In genomic region chr11:88848590-88848989, GRCm38 (mm10) we compare ENCODE assay signal across 8 mouse cellular contexts. TPM values are rescaled to one million over a fixed set of nuclear protein-coding genes. Genes with fewer than 3 reads are reported as not detected.
DNase-seq lines count a peak whose midpoint lies in the region; ATAC-seq lines count a peak whose summit lies in the region.

No protein-coding gene starts in this region.

- 24% methylated on average over 5 of the region's 5 CpGs for WGBS in forebrain, embryonic 15.5 days
- 31% methylated on average over 5 of the region's 5 CpGs for WGBS in hindbrain, embryonic 15.5 days
- 47% methylated on average over 5 of the region's 5 CpGs for WGBS in limb, embryonic 11.5 days
- WGBS in midbrain, embryonic 14.5 days: 18% methylated on average over 5 of the region's 5 CpGs

- no peaks in the 10 kb centered on the region for H3K9me3 ChIP-seq in forebrain, embryonic 15.5 days
- no peaks in the 10 kb centered on the region for H3K9me3 ChIP-seq in hindbrain, embryonic 15.5 days
- H3K9me3 ChIP-seq in limb, embryonic 11.5 days (ENCODE audit: control insufficient read depth, low read length): no peaks in the 10 kb centered on the region
- H3K9me3 ChIP-seq in midbrain, embryonic 14.5 days (ENCODE audit: control insufficient read depth, low read length): no peaks in the 10 kb centered on the region

- H3K4me3 ChIP-seq in forebrain, embryonic 15.5 days: no peak overlapping the region
- H3K4me3 ChIP-seq in hindbrain, embryonic 15.5 days: no peak overlapping the region
- no peak overlapping the region for H3K4me3 ChIP-seq in limb, embryonic 11.5 days (ENCODE audit: low read depth, low read length)
- H3K4me3 ChIP-seq in midbrain, embryonic 14.5 days (replicated peaks; ENCODE audit: low read depth, low read length): no peak overlapping the region

- DNase-seq in right cerebral cortex, adult 2 months (ENCODE audit: low spot score in 2 of 2): peak; percentile 50 to 56
- DNase-seq in right cerebral cortex, postnatal 4 days: no peak
- peak; percentile 63 for DNase-seq in cerebellum, adult 11-12 months
- DNase-seq in limb, embryonic 11.5 days (ENCODE audit: low spot score): peak; percentile 76
- peak; percentile 76 for DNase-seq in midbrain, embryonic 14.5 days
- no peak for DNase-seq in spleen, adult 12 weeks (ENCODE audit: low spot score)

- peaks cover 19% of the 10 kb centered on the region for H3K4me1 ChIP-seq in forebrain, embryonic 15.5 days
- peaks cover 18% of the 10 kb centered on the region for H3K4me1 ChIP-seq in hindbrain, embryonic 15.5 days (replicated peaks)
- H3K4me1 ChIP-seq in limb, embryonic 11.5 days (ENCODE audit: control insufficient read depth, insufficient read depth, low read length): peaks cover 11% of the 10 kb centered on the region; the same call in 1 of the 2 replicates
- peaks cover 8% of the 10 kb centered on the region for H3K4me1 ChIP-seq in midbrain, embryonic 14.5 days (ENCODE audit: control insufficient read depth, insufficient read depth, low read length)

- H3K36me3 ChIP-seq in forebrain, embryonic 15.5 days: peaks cover 11% of the 10 kb centered on the region; the same call in 1 of the 2 replicates
- H3K36me3 ChIP-seq in hindbrain, embryonic 15.5 days: peaks cover 12% of the 10 kb centered on the region
- 0 out of 2 replicates have a peak, but pooled peaks cover 3% of the 10 kb centered on the region for H3K36me3 ChIP-seq in limb, embryonic 11.5 days (ENCODE audit: control insufficient read depth, insufficient read depth, low read length)
- H3K36me3 ChIP-seq in midbrain, embryonic 14.5 days (ENCODE audit: control insufficient read depth, insufficient read depth, low read length): peaks cover 20% of the 10 kb centered on the region

- no peak overlapping the region for H3K9ac ChIP-seq in forebrain, embryonic 15.5 days (replicated peaks)
- no peak overlapping the region for H3K9ac ChIP-seq in hindbrain, embryonic 15.5 days
- no peak overlapping the region for H3K9ac ChIP-seq in limb, embryonic 11.5 days (ENCODE audit: low read length)
- H3K9ac ChIP-seq in midbrain, embryonic 14.5 days (replicated peaks; ENCODE audit: low read length): no peak overlapping the region

- ATAC-seq in forebrain, embryonic 15.5 days (replicated peaks): peak; percentile 35; the same call in 1 of the 2 replicates
- peak; percentile 35; the same call in 1 of the 2 replicates for ATAC-seq in hindbrain, embryonic 15.5 days (ENCODE audit: low FRiP score, low read depth)
- 0 out of 2 replicates have a peak, but pooled peaks have one; percentile 23 for ATAC-seq in limb, embryonic 11.5 days (ENCODE audit: insufficient number of reproducible peaks, low FRiP score, low TSS enrichment, low read depth)
- ATAC-seq in midbrain, embryonic 14.5 days (ENCODE audit: low FRiP score, low TSS enrichment): no peak

- no peaks in the 10 kb centered on the region for H3K27me3 ChIP-seq in forebrain, embryonic 15.5 days
- no peaks in the 10 kb centered on the region for H3K27me3 ChIP-seq in hindbrain, embryonic 15.5 days
- H3K27me3 ChIP-seq in limb, embryonic 11.5 days (ENCODE audit: control insufficient read depth, insufficient read depth, low read length): no peaks in the 10 kb centered on the region
- no peaks in the 10 kb centered on the region for H3K27me3 ChIP-seq in midbrain, embryonic 14.5 days (ENCODE audit: control insufficient read depth, insufficient read depth, low read length)

- H3K4me2 ChIP-seq in forebrain, embryonic 15.5 days (replicated peaks): no peak overlapping the region
- no peak overlapping the region for H3K4me2 ChIP-seq in hindbrain, embryonic 15.5 days
- H3K4me2 ChIP-seq in limb, embryonic 11.5 days (ENCODE audit: low read depth, severe bottlenecking): no peak overlapping the region
- H3K4me2 ChIP-seq in midbrain, embryonic 14.5 days (ENCODE audit: low read length): no peak overlapping the region

- no peak overlapping the region for H3K27ac ChIP-seq in forebrain, embryonic 15.5 days (replicated peaks)
- no peak overlapping the region for H3K27ac ChIP-seq in hindbrain, embryonic 15.5 days (replicated peaks)
- no peak overlapping the region for H3K27ac ChIP-seq in limb, embryonic 11.5 days (replicated peaks; ENCODE audit: low read depth, low read length)
- H3K27ac ChIP-seq in midbrain, embryonic 14.5 days (replicated peaks; ENCODE audit: low read depth, low read length): 0 out of 2 replicates have a peak overlapping the region, but pooled peaks have one; percentile 13

RNA-seq across cellular contexts. Expression of gene Akap1, which starts 15.8 kb away (rescaled TPM):
- 30.5 and 34.0 TPM in 2 replicates for polyA plus RNA-seq in forebrain, embryonic 15.5 days (2015; fragmentation: Nextera tagmentation; extraction: Ambion mirVana)
- polyA plus RNA-seq in hindbrain, embryonic 15.5 days (2015; fragmentation: Nextera tagmentation; extraction: Ambion mirVana): 28.3 and 29.5 TPM in 2 replicates
- polyA plus RNA-seq in limb, embryonic 11.5 days (2014; fragmentation: Nextera tagmentation; extraction: Ambion mirVana): 9.8 and 11.3 TPM in 2 replicates
- polyA plus RNA-seq in midbrain, embryonic 14.5 days (2014; fragmentation: Nextera tagmentation; extraction: Ambion mirVana): 28.7 and 29.0 TPM in 2 replicates

Comparison
In these comparisons a context has a peak if more than half of its experiments do, and no peak if none do; other contexts are left out.
1. DNase-seq: peak in right cerebral cortex, adult 2 months (2 of 2), cerebellum, adult 11-12 months (single experiment), limb, embryonic 11.5 days (single experiment) and midbrain, embryonic 14.5 days (single experiment); none in right cerebral cortex, postnatal 4 days (single experiment) and spleen, adult 12 weeks (single experiment).